ENCODE assay signal across 1 mouse cellular context in the genomic region with DNA sequence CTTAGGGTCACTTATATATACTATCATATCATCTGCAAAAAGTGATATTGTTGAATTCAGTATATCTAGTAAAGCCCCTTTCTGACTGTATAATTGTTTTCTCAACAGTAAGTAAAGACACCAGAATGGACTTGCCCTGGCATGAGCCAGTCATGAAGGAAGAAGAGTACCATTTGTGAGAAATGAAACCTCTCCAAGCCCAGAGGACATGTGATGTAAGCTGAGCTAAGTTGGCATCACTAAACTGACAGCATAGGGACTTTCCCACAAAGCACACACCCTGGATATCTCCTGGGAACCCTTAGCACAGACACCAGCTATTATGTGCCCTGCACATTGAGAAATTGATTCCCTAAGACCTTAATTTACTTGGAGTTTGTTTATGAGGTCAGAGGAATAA.
TF ChIP-seq lines count a peak whose summit lies in the region.

No protein-coding gene starts in this region.

TF ChIP-seq in CH12.LX, 34 proteins besides CTCF, POLR2A, EP300 and RAD21 (continued from another document):
- TF ChIP-seq GABPA (IDR thresholded peaks at IDR 0.05; ENCODE audit: insufficient replicate concordance, low read depth, low read length) (no peak), ZMIZ1 (IDR thresholded peaks at IDR 0.05; ENCODE audit: low read depth, low read length) (no peak), CHD2 (IDR thresholded peaks at IDR 0.05; ENCODE audit: low read length) (no peak), ELF1 (IDR thresholded peaks at IDR 0.05; ENCODE audit: low read depth, low read length) (no peak), UBTF (IDR thresholded peaks at IDR 0.05; ENCODE audit: low read depth, low read length) (no peak), IRF4 (IDR thresholded peaks at IDR 0.05; ENCODE audit: low read depth, low read length) (peak; percentile 63; the same call in 1 of the 2 replicates)
